Mouse (Mus musculus) heart, adult 2 months (tissue): ENCODE data around the gene Zfp273.
A peak's percentile ranks its signal among the peaks of the same experiment; 100 is the strongest.
"Not testable (repeated sequence)": the region's sequence is repeated elsewhere in the genome, so short reads cannot be mapped to it uniquely, and the experiment has no call there.

Source experiments
- CTCF ChIP-seq: fragments of 200-600 bp; IDR thresholded peaks from 2 replicates; pipeline ENCODE4 v1.8.1; 2022; ENCODE audit warnings: antibody characterized with exemption, mild to moderate bottlenecking, moderate library complexity
- EP300 ChIP-seq: fragments of 200-500 bp; IDR thresholded peaks from 2 replicates; pipeline ENCODE4 v1.6.1; 2011; ENCODE audit warnings: low read depth, low read length, control low read depth; ENCODE audit not compliant: insufficient read depth
- POLR2A ChIP-seq: fragments of 200-500 bp; IDR thresholded peaks from 2 replicates; pipeline ENCODE4 v1.6.1; 2011; ENCODE audit warnings: mild to moderate bottlenecking, low read depth, low read length, control low read depth; ENCODE audit not compliant: insufficient read depth

DNA sequence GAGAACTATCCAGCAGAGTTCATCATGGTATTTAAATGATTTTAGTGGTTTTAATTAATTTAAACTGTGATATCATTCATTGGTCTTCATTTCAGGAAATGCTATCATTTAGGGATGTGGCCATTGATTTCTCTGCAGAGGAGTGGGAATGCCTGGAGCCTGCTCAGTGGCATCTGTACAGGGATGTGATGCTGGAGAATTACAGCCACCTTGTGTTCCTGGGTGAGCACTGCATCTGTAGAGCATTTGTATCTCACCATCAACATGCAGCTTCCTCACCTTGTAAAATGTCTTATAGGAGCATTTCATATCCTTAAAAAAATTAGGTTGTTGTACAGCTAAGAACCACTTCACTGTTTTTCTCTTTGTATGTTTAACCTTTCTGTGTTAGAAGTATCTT lies 19.6 kb downstream of the Zfp273 start:
- peak; percentile 29 for TF ChIP-seq CTCF
- not testable (repeated sequence) for TF ChIP-seq EP300, POLR2A
